Mouse (Mus musculus) cerebellum, adult 18-20 months (tissue): ENCODE results near the gene Hexim1.

Experiments used
- DNase-seq, 2 experiments: peaks; one replicate each; pipeline ENCODE4 v3.0.0; 2021

Hexim1 gene

GRCm38 (mm10) chr11:103160738-103161137, 44.7 kb downstream of the Hexim1 start:
- DNase-seq = no peak

- no peak for DNase-seq
Observed at GRCm38 (mm10) chr11:103161449-103161848, 45.4 kb downstream of the Hexim1 start.

DNA sequence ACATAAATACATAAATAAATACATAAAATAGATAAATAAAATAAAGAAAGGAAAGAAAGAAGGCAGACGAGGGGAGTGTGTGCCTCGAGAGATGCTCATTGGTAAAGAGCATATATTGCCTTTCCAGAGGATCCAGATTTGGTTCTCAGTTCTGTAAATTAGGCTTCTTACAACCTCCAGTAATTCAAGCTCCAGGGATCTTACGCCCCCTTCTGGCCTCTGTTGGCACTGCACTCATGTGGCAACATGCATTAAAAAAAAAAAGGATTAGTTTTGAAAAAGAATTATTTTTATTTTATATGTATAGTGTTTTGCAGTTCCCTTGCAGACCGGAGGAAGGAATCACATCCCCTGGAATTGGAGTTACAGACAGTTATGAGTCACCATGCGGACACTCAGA, 46.1 kb downstream of the Hexim1 start:
- DNase-seq = no peak

DNA sequence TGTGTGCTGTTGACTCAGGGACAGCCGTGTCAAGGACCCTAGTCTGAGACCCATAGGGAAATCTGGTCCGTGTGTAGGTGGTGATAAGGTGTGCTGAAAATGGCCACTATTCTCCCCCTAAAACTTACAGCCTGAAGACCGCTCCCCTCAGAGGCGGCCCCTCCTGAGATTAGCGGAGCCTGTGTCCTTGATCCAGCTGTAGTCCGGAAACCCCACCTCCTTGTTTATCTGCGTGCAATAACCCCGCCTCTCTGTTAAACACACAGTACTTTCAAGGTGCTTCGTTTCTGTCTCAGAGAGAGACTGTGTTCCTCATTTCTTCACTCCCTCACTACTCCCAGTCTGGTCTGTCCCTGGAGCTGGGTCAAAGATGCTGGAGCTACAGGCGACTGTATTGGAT, 48.4 kb downstream of the Hexim1 start:
- DNase-seq = no peak

- peak; percentile 85 to 86 for DNase-seq
Observed at GRCm38 (mm10) chr11:103168690-103169390, 52.8 kb downstream of the Hexim1 start.
